Mouse (Mus musculus): ENCODE data around the gene Habp4.

DNA sequence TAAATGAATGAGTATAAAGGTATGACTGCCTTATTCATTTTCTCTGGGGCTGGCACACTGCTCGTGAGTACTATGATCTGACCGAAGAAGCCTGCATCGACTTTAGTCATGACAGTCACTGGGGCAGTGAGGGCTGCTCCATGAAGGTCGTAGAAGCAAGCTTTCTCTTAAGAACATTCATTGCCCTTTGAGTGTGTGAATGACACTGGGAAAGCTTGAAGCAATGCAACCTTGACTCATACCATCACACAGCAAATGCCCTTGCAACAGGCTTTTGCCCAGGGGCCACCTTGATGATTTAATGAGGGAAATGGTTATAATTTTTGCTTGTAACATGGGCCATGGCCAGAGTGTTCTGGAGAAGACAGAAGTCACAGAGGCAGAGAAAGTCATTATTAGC, 24.9 kb downstream of the Habp4 start:
- TF ChIP-seq CTCF (IDR thresholded peaks at IDR 0.05; ENCODE audit: extremely low read depth, insufficient read depth, insufficient read length, insufficient replicate concordance) (no peak), POLR2A (IDR thresholded peaks at IDR 0.05; ENCODE audit: low read depth, low read length) (no peak)

All from spleen, adult 2 months (tissue).